Mouse (Mus musculus) spleen, adult 18-20 months (tissue): ENCODE measurements around the gene Zc3h6.
A peak's percentile ranks its signal among the peaks of the same experiment; 100 is the strongest.

ENCODE experiments used
- DNase-seq, 2 experiments: peaks; one replicate each; pipeline ENCODE4 v3.0.0; 2022; ENCODE audit warnings: mixed read lengths in 2 of 2

Gene Zc3h6

GRCm38 (mm10) chr2:129035381-129035780, 68.2 kb downstream of the Zc3h6 start:
- no peak for DNase-seq

GRCm38 (mm10) chr2:129038426-129038936, 71.3 kb downstream of the Zc3h6 start:
- DNase-seq, result no peak

GRCm38 (mm10) chr2:129038937-129039631, 71.9 kb downstream of the Zc3h6 start:
- no peak for DNase-seq

DNA sequence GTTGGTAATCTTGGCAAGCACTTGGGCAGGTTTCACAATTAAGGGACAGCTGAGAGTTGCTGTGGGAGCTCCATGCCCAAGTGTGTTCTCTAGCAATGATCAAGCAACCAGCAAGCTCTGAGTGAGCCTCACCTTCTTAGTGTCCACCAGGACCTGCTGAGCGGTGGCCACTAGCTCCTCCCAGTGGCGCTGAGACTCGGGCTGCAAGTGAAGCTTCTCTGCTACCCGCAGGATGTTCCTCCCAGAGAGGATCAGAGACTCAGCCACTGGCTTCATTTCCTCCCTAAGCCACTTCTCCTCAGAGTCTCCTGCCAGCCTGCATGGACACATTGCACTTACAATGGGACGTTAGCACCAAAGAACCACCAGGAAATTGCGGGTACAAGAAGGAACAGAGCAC, 73.4 kb downstream of the Zc3h6 start:
- no peak for DNase-seq

DNA sequence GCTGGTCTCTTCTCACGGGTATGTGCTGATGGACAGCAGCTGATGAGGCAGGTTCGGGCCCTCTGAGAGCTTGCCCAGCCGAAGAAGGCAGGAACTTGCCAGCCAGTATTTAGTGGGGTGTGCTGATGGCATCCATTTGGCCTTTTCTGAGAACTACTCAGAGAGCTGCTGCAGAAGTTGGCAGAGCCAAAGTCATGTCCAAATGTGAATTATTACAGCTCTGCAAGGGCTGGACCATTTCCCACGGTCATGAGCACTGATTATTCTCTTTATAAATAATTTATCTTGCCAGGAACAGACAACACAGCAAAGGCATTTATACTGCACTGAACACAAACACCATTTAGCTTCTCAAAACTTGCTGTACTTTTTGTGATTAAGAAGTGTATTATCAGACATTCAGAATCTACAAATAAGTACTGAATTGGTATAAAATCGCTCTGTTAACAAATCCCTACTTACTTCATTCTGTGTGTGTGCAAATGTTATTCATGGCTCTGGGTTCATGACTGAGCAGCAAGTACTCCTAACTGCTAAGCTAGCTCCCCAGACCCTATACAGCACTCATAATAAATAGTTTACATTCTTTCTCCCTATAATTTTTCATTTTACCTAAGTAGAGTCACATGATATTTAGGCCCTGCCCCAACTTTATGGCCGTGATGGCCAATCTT, 79.1 kb downstream of the Zc3h6 start:
- no peak for DNase-seq

DNA sequence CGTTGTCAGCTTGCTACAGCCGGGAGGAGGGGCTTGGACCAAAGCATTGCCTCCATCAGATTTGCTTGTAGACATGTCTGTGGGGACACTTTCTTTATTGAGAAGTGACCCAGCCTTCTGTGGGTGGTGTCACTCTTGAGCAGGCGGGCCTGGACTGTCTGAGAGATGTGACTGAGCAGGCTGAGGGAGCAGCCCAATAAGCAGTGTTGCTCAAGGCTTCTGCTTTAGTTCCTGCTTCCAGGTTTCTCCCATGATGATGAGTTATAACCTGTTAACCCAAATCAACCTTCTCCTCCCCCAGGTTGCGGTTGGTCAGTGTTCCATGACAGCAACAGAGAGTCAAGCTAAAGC, 79.6 kb downstream of the Zc3h6 start:
- DNase-seq, result no peak

GRCm38 (mm10) chr2:129047811-129048210, 80.6 kb downstream of the Zc3h6 start, which contains the start of gene Vinac1:
Gene Vinac1 (minus strand): TSS chr2:129048172.
- no peak for DNase-seq

DNA sequence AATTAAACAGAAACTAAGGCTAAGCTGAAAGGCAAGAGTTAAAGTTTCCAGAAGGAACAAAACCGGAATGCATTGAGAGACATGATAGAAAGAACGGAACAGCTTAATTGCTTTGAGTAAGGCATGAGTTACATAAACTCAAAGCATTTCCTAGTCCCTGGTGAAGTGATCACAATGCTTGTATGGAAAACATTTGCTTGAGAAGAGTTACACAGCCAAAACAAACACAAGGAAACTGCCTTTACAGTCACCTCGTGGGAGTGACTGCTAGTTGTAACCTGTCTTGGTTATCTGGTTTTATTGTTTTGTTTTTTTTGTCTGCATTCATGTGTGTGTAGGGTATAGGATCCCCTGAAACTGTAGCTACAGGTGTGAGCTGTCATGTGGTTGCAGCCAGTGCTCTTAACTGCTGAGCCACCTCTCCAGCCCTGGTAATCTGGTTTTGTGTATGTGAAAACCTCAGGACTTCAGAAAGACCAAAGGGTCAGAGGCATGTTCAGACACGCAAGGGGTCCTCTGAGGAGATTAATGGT, 85.3 kb downstream of the Zc3h6 start:
- DNase-seq, result no peak

DNA sequence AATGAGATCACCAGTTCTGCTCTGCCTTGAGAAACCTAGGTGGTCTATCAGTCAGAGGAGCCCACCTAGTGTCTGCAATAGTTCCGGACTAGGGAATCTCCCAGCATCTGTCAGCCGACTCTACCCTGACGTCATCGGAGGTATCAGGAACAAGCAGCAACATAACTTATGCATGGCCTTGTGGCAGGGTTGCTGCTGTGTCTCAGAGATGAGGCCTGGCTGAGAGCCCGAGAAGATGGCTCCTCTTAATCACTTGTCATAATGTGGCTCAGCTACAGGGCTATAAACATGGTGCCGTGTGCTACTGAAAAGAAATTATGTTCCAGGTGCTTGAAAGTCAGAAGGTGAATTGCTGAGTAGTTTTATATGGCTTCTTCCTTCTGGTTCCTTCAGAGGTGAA, 88.5 kb downstream of the Zc3h6 start:
- DNase-seq, result no peak

DNA sequence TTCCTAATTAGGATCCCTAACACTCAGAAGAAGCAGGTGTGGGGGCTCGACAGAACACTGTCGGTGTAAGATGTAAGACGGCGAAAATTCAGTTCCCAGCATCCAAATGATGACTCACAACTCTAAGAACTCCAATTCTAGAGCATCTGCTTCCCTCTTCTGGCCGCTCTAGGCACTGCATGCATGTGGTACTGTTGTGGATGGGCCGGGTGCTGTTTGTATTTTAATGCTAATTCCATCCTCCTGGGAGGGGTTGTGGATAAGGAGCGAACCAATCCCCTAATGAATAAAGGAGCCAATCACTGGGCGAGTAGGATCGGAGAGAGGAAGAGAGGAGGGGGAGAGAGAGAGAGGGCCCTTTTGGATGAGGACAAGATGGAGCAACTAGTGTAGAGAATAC, 89.4 kb downstream of the Zc3h6 start:
- DNase-seq, result peak in 1 of 2 experiments; percentile 47

DNA sequence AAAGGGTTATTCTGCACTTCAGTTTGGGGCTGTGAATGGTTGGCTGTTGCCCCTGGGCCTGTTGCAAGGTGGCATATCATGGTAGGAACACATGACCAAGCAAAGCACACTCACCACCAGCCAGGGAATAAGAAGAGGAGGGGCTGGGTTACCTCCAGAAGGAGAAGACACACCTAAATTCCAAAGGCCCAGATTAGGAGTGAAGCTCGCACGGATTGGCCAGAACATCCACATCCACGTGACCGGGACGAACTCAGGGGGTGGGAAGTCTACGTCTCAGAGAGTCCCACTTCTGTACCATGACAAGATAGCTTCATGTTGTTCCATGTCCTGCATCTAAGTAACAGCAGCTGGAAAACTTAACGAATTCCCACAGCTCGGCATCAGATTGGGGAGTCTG, 90.1 kb downstream of the Zc3h6 start:
- no peak for DNase-seq

DNA sequence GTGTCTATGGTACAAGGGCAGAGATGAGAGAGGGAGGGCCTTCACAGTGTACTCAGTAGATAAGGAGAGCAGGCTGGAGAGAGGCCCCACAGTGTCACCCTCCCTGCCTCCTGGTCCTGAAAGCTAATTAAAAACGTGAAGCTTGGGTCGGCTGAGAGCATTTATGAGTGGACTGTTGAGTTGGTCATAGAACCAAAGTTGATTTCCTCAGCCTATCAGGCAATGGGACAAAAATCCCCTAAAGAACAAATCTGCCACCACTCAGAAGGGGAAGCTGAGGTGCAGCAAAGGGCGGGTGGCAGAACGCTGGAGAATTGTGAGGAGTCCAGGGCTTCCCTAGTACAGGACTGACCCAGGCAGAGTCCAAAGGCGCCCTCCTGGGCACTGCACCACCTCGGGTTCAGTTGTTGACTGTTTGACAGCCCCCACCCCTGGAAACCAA, 90.7 kb downstream of the Zc3h6 start:
- no peak for DNase-seq

GRCm38 (mm10) chr2:129061456-129062059, 94.4 kb downstream of the Zc3h6 start:
- DNase-seq, result no peak

DNA sequence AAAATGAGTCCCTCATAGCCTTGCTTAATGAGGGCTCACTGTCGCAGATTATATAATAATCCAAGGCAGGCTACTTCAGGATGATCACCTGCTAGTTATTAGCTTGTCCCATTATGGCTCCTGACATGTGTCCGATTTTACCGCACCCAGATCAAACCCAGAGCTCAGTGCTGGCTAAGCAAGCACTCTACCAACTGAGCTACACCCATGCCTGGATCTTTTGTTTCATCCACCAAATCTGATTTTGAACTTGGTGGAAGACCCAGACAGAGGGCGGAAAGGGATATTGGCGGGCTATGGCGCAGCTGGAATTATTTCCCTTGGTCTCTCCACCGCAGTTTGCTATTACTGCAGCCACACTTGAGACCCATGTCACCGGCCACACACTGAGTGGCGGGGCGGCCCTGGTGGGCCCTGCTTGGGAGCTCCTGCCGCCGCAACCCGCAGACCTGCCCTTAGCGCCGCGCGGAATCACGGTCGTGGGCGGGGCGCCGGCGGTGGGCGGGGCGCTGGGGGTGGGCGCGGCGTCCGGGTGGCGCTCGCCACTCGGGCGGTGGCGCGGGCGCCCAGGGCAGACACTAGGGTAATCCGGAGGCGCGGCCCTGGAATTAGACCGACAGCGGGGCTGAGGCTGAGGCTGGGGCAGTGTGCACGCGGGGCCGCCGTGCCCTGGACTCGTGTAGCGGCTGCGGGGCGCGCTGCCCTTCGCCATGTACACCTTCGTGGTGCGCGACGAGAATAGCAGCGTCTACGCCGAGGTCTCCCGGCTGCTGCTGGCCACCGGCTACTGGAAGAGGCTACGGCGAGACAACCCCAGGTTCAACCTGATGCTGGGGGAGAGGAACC, 98.5 kb downstream of the Zc3h6 start, which contains the start of gene Ttl:
Gene Ttl (plus strand): TSS at position 506 of the 846 bp plus-strand sequence.
- peak; percentile 66 to 77 for DNase-seq

GRCm38 (mm10) chr2:129066326-129066725, 99.1 kb downstream of the Zc3h6 start:
- peak in 1 of 2 experiments; percentile 24 for DNase-seq
